Mouse (Mus musculus) embryonic facial prominence, embryonic 12.5 days (tissue): ENCODE measurements around the gene Ift27. TPM values are rescaled to one million over a fixed set of nuclear protein-coding genes. Genes with fewer than 3 reads are reported as not detected.
A peak's percentile ranks its signal among the peaks of the same experiment; 100 is the strongest.

Experiments used
- ATAC-seq: fragments of 200-750 bp; cut with Nextera tagmentation; 2 replicates; pipeline ENCODE4 v1.8.0; 2017; ENCODE audit not compliant: insufficient number of reproducible peaks, insufficient read depth, low FRiP score, low TSS enrichment
- H3K27ac ChIP-seq: fragments of 300-500 bp; sonication (generic); 2 replicates; pipeline ENCODE4 v1.5.1; 2016; ENCODE audit warnings: mild to moderate bottlenecking
- H3K27me3 ChIP-seq: fragments of 300-500 bp; sonication (generic); 2 replicates; pipeline ENCODE4 v1.6.1; 2016; ENCODE audit warnings: mild to moderate bottlenecking, moderate library complexity
- H3K36me3 ChIP-seq: fragments of 300-500 bp; sonication (generic); 2 replicates; pipeline ENCODE4 v1.6.1; 2016; ENCODE audit warnings: mild to moderate bottlenecking
- H3K4me1 ChIP-seq: fragments of 300-500 bp; sonication (generic); 2 replicates; pipeline ENCODE4 v1.6.1; 2016
- H3K4me2 ChIP-seq: fragments of 300-500 bp; sonication (generic); replicated peaks from 2 replicates; pipeline ENCODE4 v1.6.1; 2016; ENCODE audit warnings: mild to moderate bottlenecking, moderate library complexity
- H3K4me3 ChIP-seq: fragments of 300-500 bp; sonication (generic); 2 replicates; pipeline ENCODE4 v1.5.1; 2016; ENCODE audit warnings: mild to moderate bottlenecking
- H3K9ac ChIP-seq: fragments of 300-500 bp; sonication (generic); 2 replicates; pipeline ENCODE4 v1.6.1; 2016; ENCODE audit warnings: mild to moderate bottlenecking, moderate library complexity
- H3K9me3 ChIP-seq: fragments of 300-500 bp; sonication (generic); 2 replicates; pipeline ENCODE4 v1.6.1; 2016; ENCODE audit warnings: mild to moderate bottlenecking, moderate library complexity
- WGBS: fragments of 180-500 bp; shearing (Covaris S2); methylation state at CpG from one replicate; pipeline ENCODE4 v1.1.7; 2016; 5-methylcytosine and 5-hydroxymethylcytosine counted together
- polyA plus RNA-seq: library from polyadenylated mRNA; unstranded; fragments of >200 nt; fragmentation: Nextera tagmentation; extraction: Ambion mirVana; gene quantifications from 2 replicates; pipeline ENCODE4 v1.2.1, GENCODE M21; 2016

Ift27 gene
- polyA plus RNA-seq, 1 experiment from 2014 or later, result 90.0 TPM

DNA sequence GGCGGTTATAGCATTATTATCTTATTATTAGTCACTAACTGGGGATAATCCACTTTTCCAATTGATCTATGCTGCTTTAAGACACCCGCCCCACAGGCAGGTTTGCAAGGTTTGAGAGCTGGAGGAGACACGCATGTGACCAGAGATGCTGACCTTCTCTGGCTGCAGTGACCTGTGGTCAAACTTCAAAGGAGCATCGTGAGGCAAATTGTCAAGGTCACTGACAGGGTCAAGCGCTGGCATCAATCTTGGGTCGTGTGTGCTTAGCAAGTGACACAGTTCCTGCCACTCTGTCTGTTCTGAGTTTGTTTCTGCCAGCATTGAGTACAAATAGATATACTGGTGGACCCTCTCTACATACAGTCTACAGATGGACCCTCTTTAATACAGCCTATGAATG is 39.3 kb downstream of the Ift27 start:
- H3K4me1 ChIP-seq, result no peaks in the 10 kb centered on the region
- no peak for ATAC-seq
- WGBS, result 25% methylated on average over 6 of the region's 6 CpGs

GRCm38 (mm10) chr15:78133389-78133788 is 40.5 kb downstream of the Ift27 start:
- 25% methylated on average over 2 of the region's 2 CpGs for WGBS
- Histone ChIP-seq H3K4me2 (no peak overlapping the region), H3K9ac (no peak overlapping the region), H3K4me1 (no peaks in the 10 kb centered on the region), H3K27ac (no peak overlapping the region), H3K9me3 (no peaks in the 10 kb centered on the region), H3K36me3 (no peaks in the 10 kb centered on the region), H3K27me3 (no peaks in the 10 kb centered on the region), H3K4me3 (no peak overlapping the region)
- no peak for ATAC-seq

More for the DNA sequence above, 39.3 kb downstream of the Ift27 start:
- Histone ChIP-seq H3K9me3 (no peaks in the 10 kb centered on the region), H3K27me3 (no peaks in the 10 kb centered on the region), H3K4me3 (no peak overlapping the region), H3K36me3 (no peaks in the 10 kb centered on the region), H3K4me2 (no peak overlapping the region), H3K27ac (no peak overlapping the region), H3K9ac (no peak overlapping the region)

DNA sequence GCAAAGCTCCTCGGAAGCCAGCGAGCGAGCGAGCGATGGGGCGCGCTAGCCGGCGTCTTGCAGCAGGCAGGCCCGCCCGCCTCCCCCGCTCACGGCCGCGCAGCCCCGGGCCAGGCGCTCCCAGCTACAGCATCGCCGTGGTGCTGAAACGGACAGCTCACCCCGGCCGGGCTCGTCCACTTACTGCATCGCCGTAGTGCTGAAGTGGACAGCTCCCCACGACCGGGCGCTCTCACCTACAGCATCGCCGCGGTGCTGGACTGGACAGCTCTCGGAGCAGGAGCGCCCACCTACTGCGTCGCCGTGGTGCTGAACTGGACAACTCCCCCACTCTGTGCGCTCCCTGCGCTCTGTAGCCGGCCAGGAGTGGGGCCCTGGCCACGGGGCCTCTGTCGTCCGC is 54.2 kb downstream of the Ift27 start, which contains the start of gene Cacng2:
Cacng2 (minus strand) TSS at position 325 of the 400 bp plus-strand sequence.
- Histone ChIP-seq H3K9me3 (no peaks in the 10 kb centered on the region), H3K4me1 (peaks cover 4% of the 10 kb centered on the region; the same call in 1 of the 2 replicates), H3K4me2 (peak within 1 kb of the TSS; percentile 54), H3K27ac (no peak within 1 kb of the TSS), H3K36me3 (no peaks in the 10 kb centered on the region), H3K4me3 (peak within 1 kb of the TSS; percentile 33), H3K9ac (0 out of 2 replicates have a peak within 1 kb of the TSS, but pooled peaks have one; percentile 36), H3K27me3 (peaks cover 25% of the 10 kb centered on the region)
- 0% methylated on average over 39 of the region's 42 CpGs for WGBS
- peak; percentile 94 for ATAC-seq

DNA sequence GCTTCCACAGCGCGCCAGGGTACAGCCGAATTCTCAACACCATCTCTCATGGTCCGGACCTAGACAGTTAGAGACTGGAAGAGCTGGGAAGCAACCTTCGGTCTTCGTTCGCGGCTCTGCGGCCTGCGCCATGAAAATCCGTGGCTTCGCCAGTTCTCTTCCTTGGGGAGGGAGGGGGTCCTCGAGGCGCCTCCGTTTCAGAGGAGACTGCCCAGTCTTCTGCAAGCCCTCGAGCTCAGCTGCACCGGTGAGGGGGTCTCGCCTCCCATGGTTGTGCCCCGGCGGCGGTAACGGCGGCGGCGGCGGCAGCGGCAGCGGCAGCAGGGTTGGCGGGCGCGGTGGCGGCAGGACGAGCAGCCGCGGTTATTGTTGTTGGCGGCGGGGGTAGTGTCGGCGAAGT is 54.7 kb downstream of the Ift27 start:
- 4% methylated on average over 29 of the region's 39 CpGs for WGBS

DNA sequence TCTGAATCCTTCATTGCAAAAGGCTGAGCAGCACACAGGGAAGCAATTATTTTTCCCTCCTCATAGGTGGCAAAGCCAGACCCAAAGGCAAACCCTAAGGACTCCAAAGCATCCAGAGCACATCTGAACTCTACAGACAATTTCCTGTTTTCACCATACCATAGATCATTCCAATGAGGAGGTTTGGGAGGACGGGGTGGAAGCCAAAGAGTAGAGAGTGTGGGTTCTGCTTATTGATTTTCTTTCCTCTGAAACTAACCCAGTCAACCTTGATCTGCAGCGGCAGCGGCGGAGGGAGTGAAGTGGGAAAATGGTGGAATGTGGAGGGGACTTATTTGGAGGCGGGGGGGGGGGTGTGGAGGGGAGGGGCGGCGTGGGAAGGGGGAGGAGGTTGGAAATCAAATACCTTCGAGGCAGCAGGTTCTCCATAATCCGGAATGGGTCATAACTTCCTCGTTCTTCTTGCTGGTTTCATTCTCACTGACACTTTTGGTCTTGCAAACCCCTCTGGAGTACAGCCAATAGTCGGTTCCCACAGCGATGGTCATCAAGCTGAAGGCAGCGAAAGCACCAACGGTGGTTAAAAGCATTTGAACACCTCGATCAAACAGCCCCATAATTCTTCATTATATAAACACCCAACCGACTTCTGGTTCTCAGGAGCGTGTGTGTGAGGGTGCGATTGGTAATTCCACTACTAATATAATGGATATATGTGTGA is 55.5 kb downstream of the Ift27 start:
- H3K4me2 ChIP-seq, result no peak overlapping the region
- no peak for ATAC-seq
- peaks cover 25% of the 10 kb centered on the region for H3K27me3 ChIP-seq
- peaks cover 4% of the 10 kb centered on the region; the same call in 1 of the 2 replicates for H3K4me1 ChIP-seq
- no peak overlapping the region for H3K27ac ChIP-seq
- no peaks in the 10 kb centered on the region for H3K9me3 ChIP-seq
- 75% methylated on average over 17 of the region's 18 CpGs for WGBS
- H3K9ac ChIP-seq, result no peak overlapping the region
- H3K36me3 ChIP-seq, result no peaks in the 10 kb centered on the region
- no peak overlapping the region for H3K4me3 ChIP-seq

More for the DNA sequence above, 54.7 kb downstream of the Ift27 start:
- peak overlapping the region; percentile 54 for H3K4me2 ChIP-seq
- no peaks in the 10 kb centered on the region for H3K9me3 ChIP-seq
- no peaks in the 10 kb centered on the region for H3K36me3 ChIP-seq
- no peak overlapping the region for H3K27ac ChIP-seq
- ATAC-seq, result no peak
- H3K4me3 ChIP-seq, result peak overlapping the region; percentile 33
- peaks cover 25% of the 10 kb centered on the region for H3K27me3 ChIP-seq
- peaks cover 4% of the 10 kb centered on the region; the same call in 1 of the 2 replicates for H3K4me1 ChIP-seq
- H3K9ac ChIP-seq, result 0 out of 2 replicates have a peak overlapping the region, but pooled peaks have one; percentile 36

DNA sequence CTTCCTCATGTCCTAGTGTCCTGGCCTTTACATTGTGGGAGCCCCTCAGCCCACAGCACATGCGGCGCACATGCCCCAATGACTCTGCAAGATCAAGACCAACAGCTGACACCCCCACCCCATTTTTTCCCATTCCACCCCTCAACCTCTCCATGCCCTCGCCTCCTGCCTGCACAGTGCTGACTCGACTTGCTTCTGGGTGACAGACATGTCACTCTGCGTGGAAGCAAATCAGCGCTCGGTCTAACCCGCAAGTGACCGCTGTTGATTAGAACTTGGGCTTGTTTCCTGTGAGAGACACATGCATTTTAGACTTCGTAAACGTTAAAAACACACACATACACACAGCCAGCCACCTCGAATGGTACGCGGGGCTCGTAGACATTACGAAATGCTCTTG is 56.2 kb downstream of the Ift27 start:
- ATAC-seq, result no peak
- H3K9ac ChIP-seq, result no peak overlapping the region
- H3K9me3 ChIP-seq, result no peaks in the 10 kb centered on the region
- no peak overlapping the region for H3K4me3 ChIP-seq
- H3K4me2 ChIP-seq, result no peak overlapping the region
- WGBS, result 91% methylated on average over 16 of the region's 16 CpGs
- no peak overlapping the region for H3K27ac ChIP-seq
- H3K27me3 ChIP-seq, result peaks cover 25% of the 10 kb centered on the region
- H3K36me3 ChIP-seq, result no peaks in the 10 kb centered on the region
- peaks cover 4% of the 10 kb centered on the region; the same call in 1 of the 2 replicates for H3K4me1 ChIP-seq

- Histone ChIP-seq H3K36me3 (no peaks in the 10 kb centered on the region), H3K27me3 (peaks cover 25% of the 10 kb centered on the region), H3K9me3 (no peaks in the 10 kb centered on the region), H3K4me2 (no peak overlapping the region), H3K9ac (no peak overlapping the region), H3K4me1 (peaks cover 4% of the 10 kb centered on the region; the same call in 1 of the 2 replicates), H3K27ac (no peak overlapping the region), H3K4me3 (no peak overlapping the region)
- 84% methylated on average over 10 of the region's 10 CpGs for WGBS
- no peak for ATAC-seq
Observed at GRCm38 (mm10) chr15:78116936-78117335, 57.0 kb downstream of the Ift27 start.

DNA sequence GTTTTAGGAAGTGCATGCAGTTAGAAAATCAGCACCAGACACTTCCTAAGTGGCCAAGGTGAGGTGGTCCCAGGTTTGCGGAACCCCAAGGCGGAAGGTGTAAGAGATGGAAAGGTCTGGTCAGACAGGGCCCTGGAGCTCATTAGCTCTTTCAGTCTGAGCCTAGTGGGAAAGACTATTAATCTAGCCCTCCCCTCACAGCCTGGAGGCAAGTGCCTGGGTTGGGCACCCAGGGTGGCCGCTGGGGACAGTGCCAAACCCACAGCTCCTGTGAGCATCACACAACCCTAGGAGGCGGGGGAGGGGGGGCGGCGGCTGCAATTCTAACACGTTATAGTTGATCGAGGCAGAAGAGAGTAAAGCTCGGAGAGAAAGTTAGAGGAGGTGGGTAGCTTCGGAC is 57.7 kb downstream of the Ift27 start:
- Histone ChIP-seq H3K4me2 (no peak overlapping the region), H3K36me3 (no peaks in the 10 kb centered on the region), H3K27me3 (peaks cover 25% of the 10 kb centered on the region), H3K9ac (no peak overlapping the region), H3K9me3 (no peaks in the 10 kb centered on the region), H3K4me3 (no peak overlapping the region), H3K27ac (no peak overlapping the region), H3K4me1 (peaks cover 4% of the 10 kb centered on the region; the same call in 1 of the 2 replicates)
- WGBS, result 69% methylated on average over 10 of the region's 10 CpGs
- no peak for ATAC-seq

Other genes with a start within 250 kb of the Ift27 start
- gene Txn2, start 245.1 kb downstream of the Ift27 start, polyA plus RNA-seq, result 220 and 236 TPM in 2 replicates
- 8.1 and 8.6 TPM in 2 replicates for gene Foxred2, start 217.4 kb downstream of the Ift27 start, polyA plus RNA-seq
- 216 and 221 TPM in 2 replicates for gene Eif3d, start 203.3 kb downstream of the Ift27 start, polyA plus RNA-seq
- gene Cacng2, start 54.1 kb downstream of the Ift27 start, polyA plus RNA-seq, result 0.03 and 0.13 TPM in 2 replicates
- 0.46 and 0.48 TPM in 2 replicates for gene Pvalb, start 32.3 kb upstream of the Ift27 start, polyA plus RNA-seq
- 5.1 and 5.8 TPM in 2 replicates for gene Ncf4, start 70.7 kb upstream of the Ift27 start, polyA plus RNA-seq
- gene Csf2rb2, start 131.6 kb upstream of the Ift27 start, polyA plus RNA-seq, result 0.31 and 0.35 TPM in 2 replicates
- 1.1 and 2.3 TPM in 2 replicates for gene Csf2rb, start 151.6 kb upstream of the Ift27 start, polyA plus RNA-seq
- gene Tex33, start 221.8 kb upstream of the Ift27 start, polyA plus RNA-seq, result not detected in 2 replicates
- gene Tst, start 231.8 kb upstream of the Ift27 start, polyA plus RNA-seq, result 10.1 and 11.9 TPM in 2 replicates
- gene Mpst, start 232.3 kb upstream of the Ift27 start, polyA plus RNA-seq, result 1.6 and 2.1 TPM in 2 replicates